Mouse (Mus musculus): Measurements from ENCODE around the gene Arfgef3. TPM values are rescaled to one million over a fixed set of nuclear protein-coding genes. Genes with fewer than 3 reads are reported as not detected.

Gene Arfgef3
- polyA plus RNA-seq, 1 experiment from 2014 or later: 0.41 TPM

GRCm38 (mm10) chr10:18728548-18728947 lies 15.2 kb downstream of the Arfgef3 start:
- no peak for ATAC-seq (ENCODE audit: extremely low read depth, insufficient number of reproducible peaks, low FRiP score, low TSS enrichment)
- 82% methylated on average over 1 of the region's 1 CpGs for whole genome bisulfite sequencing
- no peak overlapping the region for H3K4me2 ChIP-seq
- H3K9me3 ChIP-seq: no peaks in the 10 kb centered on the region; the same call in 1 of the 2 replicates
- no peaks in the 10 kb centered on the region for H3K27me3 ChIP-seq (replicated peaks)
- H3K27ac ChIP-seq (replicated peaks): no peak overlapping the region
- no peak overlapping the region for H3K4me3 ChIP-seq
- H3K36me3 ChIP-seq: no peaks in the 10 kb centered on the region
- no peak overlapping the region for H3K9ac ChIP-seq
- no peaks in the 10 kb centered on the region for H3K4me1 ChIP-seq

- WGBS: 92% methylated on average over 4 of the region's 4 CpGs
- Histone ChIP-seq H3K27ac (replicated peaks) (no peak overlapping the region), H3K9me3 (no peaks in the 10 kb centered on the region), H3K4me1 (peaks cover 5% of the 10 kb centered on the region; the same call in 1 of the 2 replicates), H3K4me3 (no peak overlapping the region), H3K9ac (no peak overlapping the region), H3K4me2 (no peak overlapping the region), H3K27me3 (replicated peaks) (no peaks in the 10 kb centered on the region), H3K36me3 (no peaks in the 10 kb centered on the region)
- no peak for ATAC-seq (ENCODE audit: extremely low read depth, insufficient number of reproducible peaks, low FRiP score, low TSS enrichment)
Measured at GRCm38 (mm10) chr10:18711436-18711835, 32.3 kb downstream of the Arfgef3 start.

GRCm38 (mm10) chr10:18710949-18711348 lies 32.8 kb downstream of the Arfgef3 start:
- Histone ChIP-seq H3K36me3 (no peaks in the 10 kb centered on the region), H3K9ac (no peak overlapping the region), H3K4me1 (peaks cover 5% of the 10 kb centered on the region; the same call in 1 of the 2 replicates), H3K27ac (replicated peaks) (no peak overlapping the region), H3K4me2 (no peak overlapping the region), H3K4me3 (no peak overlapping the region), H3K9me3 (no peaks in the 10 kb centered on the region), H3K27me3 (replicated peaks) (no peaks in the 10 kb centered on the region)
- ATAC-seq (ENCODE audit: extremely low read depth, insufficient number of reproducible peaks, low FRiP score, low TSS enrichment): no peak
- 78% methylated on average over 6 of the region's 6 CpGs for WGBS

GRCm38 (mm10) chr10:18709836-18710235 lies 33.9 kb downstream of the Arfgef3 start:
- Histone ChIP-seq H3K36me3 (no peaks in the 10 kb centered on the region), H3K9ac (no peak overlapping the region), H3K9me3 (no peaks in the 10 kb centered on the region), H3K4me1 (peaks cover 5% of the 10 kb centered on the region; the same call in 1 of the 2 replicates), H3K27ac (replicated peaks) (no peak overlapping the region), H3K4me3 (no peak overlapping the region), H3K27me3 (replicated peaks) (no peaks in the 10 kb centered on the region), H3K4me2 (no peak overlapping the region)
- 73% methylated on average over 1 of the region's 2 CpGs for WGBS
- ATAC-seq (ENCODE audit: extremely low read depth, insufficient number of reproducible peaks, low FRiP score, low TSS enrichment): no peak

GRCm38 (mm10) chr10:18708641-18709040 lies 35.1 kb downstream of the Arfgef3 start:
- Histone ChIP-seq H3K27ac (replicated peaks) (no peak overlapping the region), H3K36me3 (no peaks in the 10 kb centered on the region), H3K9ac (no peak overlapping the region), H3K4me3 (no peak overlapping the region), H3K4me2 (no peak overlapping the region), H3K9me3 (no peaks in the 10 kb centered on the region), H3K27me3 (replicated peaks) (no peaks in the 10 kb centered on the region), H3K4me1 (peaks cover 5% of the 10 kb centered on the region; the same call in 1 of the 2 replicates)
- WGBS: 55% methylated on average over 1 of the region's 1 CpGs
- ATAC-seq (ENCODE audit: extremely low read depth, insufficient number of reproducible peaks, low FRiP score, low TSS enrichment): no peak

- Histone ChIP-seq H3K4me2 (no peak overlapping the region), H3K27me3 (replicated peaks) (no peaks in the 10 kb centered on the region), H3K4me3 (no peak overlapping the region), H3K27ac (replicated peaks) (no peak overlapping the region), H3K36me3 (no peaks in the 10 kb centered on the region), H3K4me1 (peaks cover 5% of the 10 kb centered on the region; the same call in 1 of the 2 replicates), H3K9me3 (no peaks in the 10 kb centered on the region), H3K9ac (no peak overlapping the region)
- WGBS: 65% methylated on average over 4 of the region's 4 CpGs
- no peak for ATAC-seq (ENCODE audit: extremely low read depth, insufficient number of reproducible peaks, low FRiP score, low TSS enrichment)
Measured at GRCm38 (mm10) chr10:18704393-18705120, 39.2 kb downstream of the Arfgef3 start.

- no peak overlapping the region for H3K27ac ChIP-seq (replicated peaks)
- H3K4me3 ChIP-seq: no peak overlapping the region
- H3K36me3 ChIP-seq: no peaks in the 10 kb centered on the region
- no peak for ATAC-seq (ENCODE audit: extremely low read depth, insufficient number of reproducible peaks, low FRiP score, low TSS enrichment)
- no peak overlapping the region for H3K4me2 ChIP-seq
- H3K4me1 ChIP-seq: no peaks in the 10 kb centered on the region
- no peak overlapping the region for H3K9ac ChIP-seq
- no peaks in the 10 kb centered on the region for H3K9me3 ChIP-seq
- H3K27me3 ChIP-seq (replicated peaks): no peaks in the 10 kb centered on the region
Measured at GRCm38 (mm10) chr10:18701517-18701916, 42.2 kb downstream of the Arfgef3 start.

GRCm38 (mm10) chr10:18700117-18700516 lies 43.6 kb downstream of the Arfgef3 start:
- no peaks in the 10 kb centered on the region for H3K9me3 ChIP-seq
- WGBS: 53% methylated on average over 2 of the region's 2 CpGs
- no peak for ATAC-seq (ENCODE audit: extremely low read depth, insufficient number of reproducible peaks, low FRiP score, low TSS enrichment)
- no peak overlapping the region for H3K4me3 ChIP-seq
- no peaks in the 10 kb centered on the region for H3K27me3 ChIP-seq (replicated peaks)
- no peak overlapping the region for H3K27ac ChIP-seq (replicated peaks)
- no peak overlapping the region for H3K9ac ChIP-seq
- H3K4me2 ChIP-seq: no peak overlapping the region
- no peaks in the 10 kb centered on the region for H3K4me1 ChIP-seq
- H3K36me3 ChIP-seq: no peaks in the 10 kb centered on the region

- ATAC-seq (ENCODE audit: extremely low read depth, insufficient number of reproducible peaks, low FRiP score, low TSS enrichment): no peak
Measured at GRCm38 (mm10) chr10:18699151-18699550, 44.6 kb downstream of the Arfgef3 start.

GRCm38 (mm10) chr10:18696461-18696860 lies 47.3 kb downstream of the Arfgef3 start:
- no peaks in the 10 kb centered on the region for H3K9me3 ChIP-seq
- no peak overlapping the region for H3K4me2 ChIP-seq
- 60% methylated on average over 6 of the region's 6 CpGs for WGBS
- ATAC-seq (ENCODE audit: extremely low read depth, insufficient number of reproducible peaks, low FRiP score, low TSS enrichment): no peak
- no peak overlapping the region for H3K27ac ChIP-seq (replicated peaks)
- H3K36me3 ChIP-seq: no peaks in the 10 kb centered on the region
- H3K4me1 ChIP-seq: peaks cover 2% of the 10 kb centered on the region; the same call in 1 of the 2 replicates
- no peak overlapping the region for H3K9ac ChIP-seq
- no peaks in the 10 kb centered on the region for H3K27me3 ChIP-seq (replicated peaks)
- H3K4me3 ChIP-seq: no peak overlapping the region

More at GRCm38 (mm10) chr10:18699151-18699550, 44.6 kb downstream of the Arfgef3 start:
- 91% methylated on average over 2 of the region's 2 CpGs for WGBS
- Histone ChIP-seq H3K9ac (no peak overlapping the region), H3K27me3 (replicated peaks) (no peaks in the 10 kb centered on the region), H3K36me3 (no peaks in the 10 kb centered on the region), H3K4me1 (no peaks in the 10 kb centered on the region), H3K4me2 (no peak overlapping the region), H3K4me3 (no peak overlapping the region), H3K9me3 (no peaks in the 10 kb centered on the region), H3K27ac (replicated peaks) (no peak overlapping the region)

- Histone ChIP-seq H3K36me3 (no peaks in the 10 kb centered on the region), H3K9ac (no peak overlapping the region), H3K27ac (replicated peaks) (peak overlapping the region; percentile 70), H3K4me2 (peak overlapping the region; percentile 13; the same call in 1 of the 2 replicates), H3K4me1 (peaks cover 14% of the 10 kb centered on the region), H3K9me3 (no peaks in the 10 kb centered on the region), H3K27me3 (replicated peaks) (no peaks in the 10 kb centered on the region), H3K4me3 (no peak overlapping the region)
- 23% methylated on average over 2 of the region's 2 CpGs for WGBS
- no peak for ATAC-seq (ENCODE audit: extremely low read depth, insufficient number of reproducible peaks, low FRiP score, low TSS enrichment)
Measured at GRCm38 (mm10) chr10:18688234-18688633, 55.5 kb downstream of the Arfgef3 start.

GRCm38 (mm10) chr10:18681385-18681954 lies 62.3 kb downstream of the Arfgef3 start:
- 76% methylated on average over 2 of the region's 2 CpGs for WGBS
- Histone ChIP-seq H3K27ac (replicated peaks) (no peak overlapping the region), H3K27me3 (replicated peaks) (no peaks in the 10 kb centered on the region), H3K4me2 (no peak overlapping the region), H3K9ac (no peak overlapping the region), H3K36me3 (no peaks in the 10 kb centered on the region), H3K4me3 (no peak overlapping the region), H3K9me3 (0 out of 2 replicates have a peak, but pooled peaks cover 2% of the 10 kb centered on the region), H3K4me1 (peaks cover 6% of the 10 kb centered on the region; the same call in 1 of the 2 replicates)
- no peak for ATAC-seq (ENCODE audit: extremely low read depth, insufficient number of reproducible peaks, low FRiP score, low TSS enrichment)
